Mouse (Mus musculus) cerebellum, adult 9-10 months (tissue): Measurements from ENCODE around the gene Nucb1.
"Not testable (repeated sequence)": the region's sequence is repeated elsewhere in the genome, so short reads cannot be mapped to it uniquely, and the experiment has no call there.

Experiments used
- DNase-seq: peaks from one replicate; pipeline ENCODE4 v3.0.0; 2022

The Nucb1 gene

DNA sequence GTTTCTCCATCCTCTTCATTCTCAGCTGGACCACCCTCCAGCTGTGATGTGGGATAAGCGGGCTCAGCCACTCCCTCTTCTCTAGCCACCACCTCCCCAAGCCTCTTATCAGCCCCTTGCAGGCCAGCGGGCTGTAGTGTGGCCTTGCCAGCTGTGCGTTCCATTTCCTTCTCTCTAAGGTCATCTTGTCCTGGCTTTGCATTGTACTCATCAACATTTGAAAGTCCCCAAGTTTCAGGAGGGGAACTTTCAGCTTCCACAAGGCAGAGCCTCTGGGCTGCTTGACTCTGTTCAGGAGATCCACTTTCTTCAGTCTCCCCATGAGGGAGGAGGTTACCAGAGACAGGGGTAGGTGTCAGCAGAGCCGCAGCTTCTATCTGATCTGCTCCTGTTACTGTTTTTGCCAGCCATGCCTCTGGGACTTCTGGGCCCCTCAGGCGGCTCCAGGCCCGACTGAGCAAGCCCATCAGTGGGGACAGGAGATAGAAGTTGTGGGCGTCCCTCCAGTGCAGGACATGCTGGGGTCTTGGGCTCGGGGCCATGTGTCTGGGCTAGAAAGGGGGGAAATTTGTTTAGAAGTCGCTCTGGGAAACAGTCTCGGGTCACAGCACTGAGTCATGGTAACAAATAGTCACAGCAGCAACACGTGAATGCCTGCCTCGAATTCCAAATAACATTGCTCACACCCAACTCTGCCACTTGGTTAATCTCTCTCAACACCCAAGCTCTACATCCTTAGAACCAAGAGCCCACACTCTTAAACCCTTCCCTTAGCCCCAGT lies 14.8 kb upstream of the Nucb1 start:
- peak; percentile 64 for DNase-seq

GRCm38 (mm10) chr7:45523678-45524170 lies 13.5 kb upstream of the Nucb1 start:
- DNase-seq, result peak; percentile 23

DNA sequence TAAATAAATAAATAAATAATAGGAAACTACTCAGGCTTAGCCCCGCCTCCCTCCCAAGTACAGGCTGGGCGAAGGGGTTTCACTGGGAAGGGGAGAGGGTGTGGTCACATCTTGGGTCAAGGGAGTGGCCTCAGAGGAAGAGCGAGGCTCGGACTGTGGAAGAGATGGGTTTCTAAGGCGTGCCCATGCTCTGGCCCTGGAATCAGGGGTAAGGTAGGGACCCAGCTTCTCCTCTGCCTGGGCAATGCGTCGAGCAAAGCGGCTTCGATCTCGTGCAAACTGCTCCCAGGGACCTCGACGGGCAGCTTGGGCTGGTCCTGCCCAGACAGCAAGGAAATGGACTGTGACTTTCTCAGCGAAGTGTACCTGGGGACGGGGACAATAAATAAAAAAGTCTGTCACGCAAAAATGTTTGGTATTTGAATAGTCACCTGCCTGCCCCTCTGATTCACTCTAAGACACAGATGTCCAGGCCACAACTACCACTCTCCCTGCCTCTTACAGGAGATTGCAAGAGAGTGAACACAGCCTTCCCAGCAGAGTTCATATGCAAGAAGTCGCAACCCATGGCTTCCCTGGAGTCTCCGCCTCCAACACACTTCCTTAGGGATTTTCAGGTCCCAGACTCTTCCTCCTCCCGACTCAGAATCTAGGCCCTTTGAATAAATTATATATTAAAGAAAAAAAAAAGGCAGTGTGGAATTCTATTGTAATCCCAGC lies 12.9 kb upstream of the Nucb1 start:
- no peak for DNase-seq

- DNase-seq, result no peak
These were observed 12.1 kb upstream of the Nucb1 start for GRCm38 (mm10) chr7:45522194-45522752.

DNA sequence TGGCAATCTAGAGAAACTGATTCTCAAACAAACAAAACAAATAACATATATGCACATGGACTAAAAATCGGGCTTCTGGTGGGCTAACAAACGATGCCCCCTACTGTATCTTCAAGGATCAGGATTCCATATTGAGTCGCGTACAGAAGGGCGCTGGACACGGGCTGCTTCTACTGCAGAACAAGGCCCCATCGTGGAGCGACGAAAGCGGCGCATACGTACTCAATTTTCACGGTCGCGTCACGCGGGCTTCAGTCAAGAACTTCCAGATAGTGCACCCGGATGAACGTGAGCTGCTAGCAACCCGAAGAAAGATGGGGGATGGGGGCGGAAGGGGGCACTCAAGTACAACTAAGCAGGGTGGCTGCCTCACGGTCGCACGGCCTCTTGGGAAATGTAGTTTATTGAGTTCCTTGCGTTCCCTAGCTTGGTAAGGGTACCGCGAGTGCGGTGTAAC lies 11.6 kb upstream of the Nucb1 start:
- peak; percentile 88 for DNase-seq

DNA sequence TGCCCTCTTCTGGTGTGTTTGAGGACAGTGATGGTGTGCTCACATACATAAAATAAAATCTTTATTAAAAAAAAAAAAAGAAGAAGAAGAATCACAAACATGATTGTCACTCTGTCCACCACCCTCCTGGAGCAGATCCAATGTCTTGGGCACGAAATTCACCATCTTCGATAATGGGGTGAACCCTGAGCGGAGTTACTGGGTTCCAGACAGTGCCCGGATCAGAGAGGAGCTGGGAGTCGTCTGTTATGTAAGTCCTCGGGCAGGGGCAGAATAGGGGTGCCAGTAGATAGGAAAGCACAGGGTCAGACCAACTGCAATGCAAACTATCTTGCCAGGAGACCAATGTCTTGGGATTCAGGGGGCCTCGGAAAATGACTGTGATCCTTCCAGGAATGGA lies 10.4 kb upstream of the Nucb1 start:
- no peak for DNase-seq

- no peak for DNase-seq
These were observed 9.3 kb upstream of the Nucb1 start for GRCm38 (mm10) chr7:45519345-45520120.

DNA sequence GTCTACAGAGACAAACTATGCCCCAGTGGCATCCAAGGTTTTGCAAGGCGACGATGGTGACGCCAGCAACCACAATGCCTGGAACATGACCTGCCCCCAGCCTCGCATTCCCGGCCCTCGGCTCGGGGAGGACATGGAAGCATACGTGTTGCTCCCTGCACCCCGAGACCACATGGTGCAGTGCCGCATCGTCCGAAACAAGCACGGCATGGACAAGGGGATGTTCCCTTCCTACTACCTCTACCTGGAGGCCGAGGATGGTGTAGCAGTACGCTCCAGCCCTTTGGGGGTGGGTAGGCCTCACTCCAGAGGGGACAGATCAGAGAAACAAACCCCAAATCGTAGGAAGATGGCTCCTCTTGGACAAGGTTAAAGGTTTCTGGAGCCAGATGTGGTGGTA lies 8.4 kb upstream of the Nucb1 start:
- DNase-seq, result no peak

GRCm38 (mm10) chr7:45516846-45517245 lies 6.6 kb upstream of the Nucb1 start:
- DNase-seq, result not testable (repeated sequence)

DNA sequence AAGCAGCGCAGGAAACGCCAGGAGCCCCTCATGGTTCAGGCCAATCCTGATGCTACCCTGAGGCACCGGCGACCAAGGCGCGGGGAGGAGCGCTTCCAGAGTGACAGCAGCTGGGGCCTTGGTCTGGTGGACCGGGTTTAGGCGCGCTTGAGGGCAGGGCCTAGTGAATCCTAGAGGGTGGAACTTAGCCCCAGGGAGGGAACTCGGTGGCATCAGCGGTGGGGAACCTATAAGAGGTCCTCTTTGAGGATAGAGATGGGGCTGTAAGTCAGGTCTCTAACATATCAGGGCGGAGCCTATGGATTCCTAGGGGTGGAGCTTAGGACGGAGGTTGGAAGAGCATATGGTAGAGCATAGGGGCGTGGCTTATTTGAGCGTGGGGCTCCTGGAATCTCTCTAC lies 5.2 kb upstream of the Nucb1 start:
- no peak for DNase-seq

- DNase-seq, result no peak
These were observed 4.2 kb upstream of the Nucb1 start for GRCm38 (mm10) chr7:45514411-45514810.

GRCm38 (mm10) chr7:45509181-45509882 lies 874 bp downstream of the Nucb1 start:
- no peak for DNase-seq

GRCm38 (mm10) chr7:45508561-45508960 lies 1.6 kb downstream of the Nucb1 start:
- DNase-seq, result no peak

GRCm38 (mm10) chr7:45507583-45507982 lies 2.6 kb downstream of the Nucb1 start:
- no peak for DNase-seq

DNA sequence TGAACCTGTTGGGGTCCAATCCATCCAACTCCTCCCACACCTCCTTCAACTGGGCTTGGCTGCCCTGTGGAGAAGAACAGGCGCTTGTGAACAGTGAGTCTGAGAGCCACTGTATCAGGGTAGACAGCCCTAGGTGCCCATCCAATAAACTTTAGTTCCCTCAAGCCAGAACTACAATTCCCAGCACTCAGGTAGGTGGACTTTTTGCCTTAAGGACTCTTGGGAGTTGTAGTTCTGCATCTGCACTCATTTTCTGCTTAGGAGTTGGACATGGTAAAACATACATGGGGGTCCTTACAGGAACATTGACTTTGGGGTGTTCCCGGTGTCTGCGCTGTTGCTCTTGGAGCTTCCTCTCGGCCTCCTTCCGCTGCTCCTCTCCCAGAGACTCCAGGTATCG lies 11.8 kb downstream of the Nucb1 start:
- no peak for DNase-seq

DNA sequence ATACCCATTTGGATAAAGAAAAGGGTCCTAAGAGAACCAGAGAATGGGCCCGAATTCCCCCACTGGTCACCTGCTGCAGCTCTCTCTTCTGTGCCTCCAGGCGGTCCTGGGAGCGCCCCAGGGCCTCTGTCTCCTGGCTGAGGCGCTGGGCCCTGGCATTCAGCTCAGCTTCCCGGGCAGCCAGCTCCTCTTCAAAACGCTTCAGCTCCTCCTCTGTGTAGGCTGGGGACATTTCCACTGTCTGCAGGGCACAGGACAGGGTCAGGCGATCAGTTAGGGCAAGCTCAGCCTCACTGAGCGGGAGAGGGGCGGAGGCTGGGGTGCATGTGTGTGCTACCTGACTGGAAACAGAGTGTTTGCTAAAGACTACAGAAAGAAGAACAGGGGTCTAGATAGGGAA lies 15.7 kb downstream of the Nucb1 start:
- DNase-seq, result no peak

DNA sequence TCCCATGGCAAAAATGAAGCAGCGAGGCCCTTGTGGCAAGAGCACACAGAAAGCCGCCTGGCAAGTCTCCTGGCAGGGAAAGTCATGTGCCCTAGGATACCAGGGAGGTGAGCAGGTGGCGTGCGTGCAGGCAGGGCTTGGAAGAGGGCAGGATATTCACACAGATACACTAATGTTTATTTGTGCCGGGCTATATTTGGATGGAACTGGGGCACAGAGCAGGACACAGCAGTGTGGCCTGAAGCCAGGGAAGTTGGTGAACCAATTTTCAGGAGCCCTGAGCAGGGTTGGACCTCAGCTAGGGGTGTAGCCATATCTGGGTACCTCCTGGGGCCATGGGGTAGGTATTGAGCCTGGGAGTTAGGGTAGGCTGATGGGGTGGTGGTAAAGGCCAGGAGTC lies 17.3 kb downstream of the Nucb1 start:
- peak; percentile 91 for DNase-seq

DNA sequence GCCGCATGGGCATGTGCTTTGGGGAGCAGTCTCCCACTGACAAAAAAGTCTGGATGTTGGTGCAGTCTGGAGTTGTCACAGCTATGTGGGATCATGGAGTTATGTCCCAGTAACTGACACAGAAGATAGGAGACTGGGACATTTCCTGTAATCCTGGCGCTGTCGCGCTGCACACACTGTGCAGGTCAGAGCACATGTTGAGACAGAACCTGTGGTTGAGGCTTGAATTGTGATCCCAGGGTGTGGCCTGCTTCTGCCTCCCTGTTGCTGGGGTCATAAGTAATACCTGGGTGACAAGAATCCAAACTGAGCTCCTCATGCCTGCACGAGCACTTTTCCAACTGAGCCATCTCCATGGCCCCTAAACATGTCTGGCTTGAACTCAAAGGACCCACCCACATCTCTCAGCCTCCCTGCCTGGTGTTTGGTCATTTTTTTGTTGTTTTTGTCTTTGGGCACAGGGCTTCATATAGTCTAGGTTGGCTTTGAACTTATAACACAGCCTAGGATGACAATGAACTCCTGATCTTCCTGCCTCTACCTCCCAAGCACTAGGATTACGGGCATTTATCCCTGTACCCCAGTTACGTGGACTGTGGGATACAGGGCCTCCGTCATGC lies 17.9 kb downstream of the Nucb1 start:
- DNase-seq, result peak; percentile 64

DNA sequence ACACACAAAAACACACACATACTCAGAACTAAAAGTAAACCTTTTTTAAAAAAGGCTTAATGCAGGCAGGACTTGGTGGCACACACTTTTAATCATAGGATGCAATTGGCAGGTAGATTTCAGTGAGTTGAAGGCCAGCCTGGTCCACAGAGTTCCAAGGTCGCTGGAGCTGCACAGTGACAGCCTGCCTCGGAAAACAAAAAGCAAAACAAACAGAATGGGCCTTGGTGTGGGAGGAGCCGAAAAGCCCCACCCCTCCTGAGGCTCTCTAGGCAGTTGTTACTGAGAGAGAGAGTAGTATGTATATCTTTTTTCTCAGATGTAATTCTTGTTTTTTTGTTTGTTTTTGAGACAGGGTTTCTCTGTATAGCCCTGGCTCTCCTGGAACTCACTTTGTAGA lies 18.9 kb downstream of the Nucb1 start:
- DNase-seq, result no peak

DNA sequence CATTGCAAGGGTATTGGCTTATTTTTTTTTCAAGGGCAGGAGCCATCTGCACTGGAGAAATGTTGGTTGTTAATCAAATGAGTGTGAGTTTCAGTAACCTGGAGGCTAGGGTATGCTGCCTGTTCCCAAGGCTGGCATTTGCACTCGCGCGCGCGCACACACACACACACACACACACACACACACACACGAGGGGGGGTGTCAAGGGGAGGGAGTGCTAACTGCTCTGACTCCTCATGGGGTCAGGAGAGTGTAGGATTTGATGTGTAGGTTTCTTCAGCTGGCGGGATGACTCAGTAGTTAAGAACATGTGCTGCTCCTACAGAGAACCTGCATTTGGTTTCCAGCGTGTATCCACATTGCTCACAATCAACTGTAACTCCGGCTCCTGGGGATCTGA lies 19.4 kb downstream of the Nucb1 start:
- DNase-seq, result no peak

DNA sequence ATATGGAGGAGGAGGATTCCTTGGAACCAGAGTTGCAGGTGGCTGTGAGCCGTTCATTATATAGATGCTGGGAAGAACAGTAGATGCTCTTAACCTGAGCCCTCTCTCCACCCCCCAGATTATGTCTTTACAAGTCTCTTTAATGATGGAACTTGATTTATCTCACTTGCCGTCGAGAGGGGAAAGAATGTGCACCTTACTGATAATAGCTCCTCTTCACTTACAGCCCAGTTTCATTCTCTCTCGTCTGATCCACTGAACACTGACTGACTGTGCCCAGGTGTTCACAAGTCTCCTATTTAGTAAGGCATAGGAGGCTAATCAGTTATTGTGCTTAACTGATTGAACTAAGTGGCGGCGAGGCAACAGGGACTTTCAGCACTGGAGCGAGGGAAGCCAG lies 20.6 kb downstream of the Nucb1 start:
- DNase-seq, result no peak
